Mouse (Mus musculus): ENCODE results near the gene Cdh4. TPM values are rescaled to one million over a fixed set of nuclear protein-coding genes. Genes with fewer than 3 reads are reported as not detected.

The Cdh4 gene
- 0.60 TPM for polyA plus RNA-seq (2014; fragmentation: Illumina TruSeq; extraction: RNeasy Lipid Tissue Mini Kit (QIAGEN cat#74804); ENCODE audit: insufficient read depth, low read depth, low replicate concordance)

DNA sequence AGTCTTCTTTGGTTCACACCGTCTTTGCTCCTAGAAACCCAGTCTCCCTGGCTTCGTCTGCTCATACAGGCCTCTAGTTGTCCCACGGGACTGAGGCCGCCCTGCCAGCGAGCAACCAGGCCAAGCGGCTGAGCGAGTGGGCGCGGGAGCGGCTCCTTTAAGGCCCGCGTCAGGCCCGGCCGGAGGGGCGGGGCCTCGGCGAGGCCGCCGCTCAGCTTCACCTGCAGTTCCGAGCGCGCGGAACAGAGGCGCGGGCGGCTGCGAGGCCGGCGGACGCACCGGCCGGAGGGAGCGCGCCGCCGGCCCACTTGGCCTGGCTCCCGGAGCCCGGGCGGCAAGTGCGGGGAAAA, at the start of gene Cdh4:
Cdh4 (plus strand) TSS at position 241 of the 350 bp plus-strand sequence.

